Mouse (Mus musculus): ENCODE data around the gene Blm.

DNA sequence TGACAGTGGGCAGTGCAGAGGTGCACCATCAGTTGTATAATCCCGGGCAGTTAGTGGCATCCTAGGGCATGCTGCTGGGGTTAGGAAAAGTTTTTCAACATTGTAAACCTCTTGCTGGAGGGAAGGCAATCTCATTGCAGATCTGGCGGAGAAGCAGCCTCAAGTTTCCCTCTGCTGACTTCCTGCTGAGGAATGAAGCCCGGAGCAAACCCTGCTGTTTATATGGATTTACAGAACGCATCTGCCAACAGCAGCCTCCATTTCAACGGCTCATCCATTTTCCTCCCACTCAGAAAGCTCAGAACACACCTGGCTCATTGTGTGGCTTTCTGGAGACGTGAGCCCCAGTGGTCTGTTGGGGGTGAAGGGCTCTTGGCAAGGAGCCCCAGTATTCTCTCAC is 78.6 kb downstream of the Blm start:
- TF ChIP-seq POLR2A (IDR thresholded peaks at IDR 0.05; ENCODE audit: borderline replicate concordance, extremely low read depth, low read depth, low read length), result no peak
- TF ChIP-seq CTCF (IDR thresholded peaks at IDR 0.05; ENCODE audit: insufficient read depth, low read length), result no peak

All from lung, adult 2 months (tissue).